Mouse (Mus musculus): ENCODE measurements at regions not wholly inside any gene's neighbourhood (a gene's known extent, or its start where the extent isn't known, plus 50 kb on each side); places are given as distances from the start of the nearest gene placed in this dataset.
A peak's percentile ranks its signal among the peaks of the same experiment; 100 is the strongest.
"Not testable (repeated sequence)": the region's sequence is repeated elsewhere in the genome, so short reads cannot be mapped to it uniquely, and the experiment has no call there.

GRCm38 (mm10) chr16:58178744-58179401, 229.4 kb upstream of the Dcbld2 start:
- no peak for DNase-seq

- not testable (repeated sequence) for DNase-seq
Measured at GRCm38 (mm10) chr16:58179981-58180380, 228.3 kb upstream of the Dcbld2 start.

- no peak for DNase-seq
Measured at GRCm38 (mm10) chr16:58194619-58195497, 213.4 kb upstream of the Dcbld2 start.

- no peak for DNase-seq
Measured at GRCm38 (mm10) chr16:58211872-58212271, 196.4 kb upstream of the Dcbld2 start.

- no peak for DNase-seq
Measured at GRCm38 (mm10) chr16:58234686-58235085, 173.6 kb upstream of the Dcbld2 start.

- no peak for DNase-seq
Measured at GRCm38 (mm10) chr16:58236857-58237256, 171.4 kb upstream of the Dcbld2 start.

- DNase-seq: no peak
Measured at GRCm38 (mm10) chr16:58276281-58276680, 132.0 kb upstream of the Dcbld2 start.

- no peak for DNase-seq
Measured at GRCm38 (mm10) chr16:58281474-58281873, 126.8 kb upstream of the Dcbld2 start.

- no peak for DNase-seq
Measured at GRCm38 (mm10) chr16:58294457-58294856, 113.8 kb upstream of the Dcbld2 start.

- no peak for DNase-seq
Measured at GRCm38 (mm10) chr16:58295128-58295527, 113.1 kb upstream of the Dcbld2 start.

- DNase-seq: peak; percentile 47
Measured at GRCm38 (mm10) chr16:58299495-58299894, 108.7 kb upstream of the Dcbld2 start.

GRCm38 (mm10) chr16:58300098-58300497, 108.1 kb upstream of the Dcbld2 start:
- DNase-seq: no peak

GRCm38 (mm10) chr16:58303555-58303954, 104.7 kb upstream of the Dcbld2 start:
- no peak for DNase-seq

GRCm38 (mm10) chr16:58316889-58317455, 91.3 kb upstream of the Dcbld2 start:
- no peak for DNase-seq

- DNase-seq: no peak
Measured at GRCm38 (mm10) chr16:58331087-58331486, 77.2 kb upstream of the Dcbld2 start.

- no peak for DNase-seq
Measured at GRCm38 (mm10) chr16:58343921-58344320, 64.3 kb upstream of the Dcbld2 start.

GRCm38 (mm10) chr16:58349354-58349753, 58.9 kb upstream of the Dcbld2 start:
- DNase-seq: no peak

GRCm38 (mm10) chr16:58349802-58350201, 58.4 kb upstream of the Dcbld2 start:
- no peak for DNase-seq

- no peak for DNase-seq
Measured at GRCm38 (mm10) chr16:58352156-58352555, 56.1 kb upstream of the Dcbld2 start.

GRCm38 (mm10) chr16:58354551-58354950, 53.7 kb upstream of the Dcbld2 start:
- no peak for DNase-seq

All from kidney, adult 18-20 months (tissue).